Mouse (Mus musculus) MEL (cell line): ENCODE results near the gene Zfp637. TPM values are rescaled to one million over a fixed set of nuclear protein-coding genes. Genes with fewer than 3 reads are reported as not detected.
A peak's percentile ranks its signal among the peaks of the same experiment; 100 is the strongest.

Experiments used
- DNase-seq: peaks from one replicate; pipeline ENCODE4 v3.0.0; 2011; ENCODE audit warnings: low read depth, low spot score
- H3K27ac ChIP-seq: 2 replicates; pipeline ENCODE4 v1.5.1; 2012; ENCODE audit warnings: low read depth, mild to moderate bottlenecking, control low read depth, low read length, moderate library complexity; ENCODE audit not compliant: control insufficient read depth
- H3K27me3 ChIP-seq, 2 experiments: fragments of 150-350 bp in 1 of 2; sonication (generic) in 1 of 2; 2 replicates each; pipeline ENCODE4 v1.6.1; 2012; ENCODE audit warnings: low read length in 2 of 2, mild to moderate bottlenecking in 2 of 2, improper control_type of control experiment in 1 of 2, moderate library complexity in 1 of 2; ENCODE audit not compliant: insufficient read depth in 2 of 2, control insufficient read depth in 1 of 2
- H3K36me3 ChIP-seq, 2 experiments: 2 replicates each; pipeline ENCODE4 v1.6.1; 2012 to 2014; ENCODE audit warnings: low read length in 2 of 2, improper control_type of control experiment in 1 of 2, inconsistent platforms in 1 of 2, mild to moderate bottlenecking in 1 of 2; ENCODE audit not compliant: insufficient read depth in 2 of 2, control insufficient read depth in 1 of 2
- H3K4me1 ChIP-seq, 2 experiments: fragments of 150-350 bp in 1 of 2; sonication (generic) in 1 of 2; 2 replicates each; pipeline ENCODE4 v1.6.1; 2012; ENCODE audit warnings: low read length in 2 of 2, improper control_type of control experiment in 1 of 2, mild to moderate bottlenecking in 1 of 2; ENCODE audit not compliant: insufficient read depth in 2 of 2, control insufficient read depth in 1 of 2
- H3K4me3 ChIP-seq, 2 experiments: fragments of 150-350 bp in 1 of 2; sonication (generic) in 1 of 2; 2 replicates each; pipeline ENCODE4 v1.5.1; 2012; ENCODE audit warnings: low read depth in 2 of 2, low read length in 2 of 2, mild to moderate bottlenecking in 2 of 2, moderate library complexity in 2 of 2, control low read depth in 1 of 2, improper control_type of control experiment in 1 of 2; ENCODE audit not compliant: control insufficient read depth in 1 of 2, insufficient read depth in 1 of 2
- H3K79me2 ChIP-seq: 2 replicates; pipeline ENCODE4 v1.6.1; 2012; ENCODE audit warnings: mild to moderate bottlenecking, low read length, moderate library complexity; ENCODE audit not compliant: control insufficient read depth, poor library complexity, insufficient read depth
- H3K9ac ChIP-seq: 2 replicates; pipeline ENCODE4 v1.6.1; 2012; ENCODE audit warnings: low read depth, mild to moderate bottlenecking, control low read depth, low read length, moderate library complexity; ENCODE audit not compliant: control insufficient read depth, poor library complexity, severe bottlenecking
- H3K9me3 ChIP-seq: fragments of 150-350 bp; sonication (generic); replicated peaks from 2 replicates; pipeline ENCODE4 v1.6.1; 2012; ENCODE audit warnings: mild to moderate bottlenecking, low read length, improper control_type of control experiment, moderate library complexity; ENCODE audit not compliant: insufficient read depth
- BHLHE40 ChIP-seq: IDR thresholded peaks from 2 replicates; pipeline ENCODE4 v1.6.1; 2012; ENCODE audit warnings: low read depth, mild to moderate bottlenecking, inconsistent platforms, low read length, improper control_type of control experiment, borderline replicate concordance
- CHD1 ChIP-seq: IDR thresholded peaks from 2 replicates; pipeline ENCODE4 v1.6.1; 2012; ENCODE audit warnings: low read depth, mild to moderate bottlenecking, inconsistent platforms, low read length, improper control_type of control experiment
- CHD2 ChIP-seq: IDR thresholded peaks from 2 replicates; pipeline ENCODE4 v1.6.1; 2011; ENCODE audit warnings: low read length, improper control_type of control experiment
- ELF1 ChIP-seq: IDR thresholded peaks from 2 replicates; pipeline ENCODE4 v1.6.1; 2014; ENCODE audit warnings: low read depth, mild to moderate bottlenecking, inconsistent platforms, low read length, improper control_type of control experiment, moderate library complexity
- EP300 ChIP-seq, 2 experiments: IDR thresholded peaks; 2 replicates each; pipeline ENCODE4 v1.6.1; 2011; ENCODE audit warnings: improper control_type of control experiment in 2 of 2, low read length in 2 of 2, low read depth in 1 of 2, mild to moderate bottlenecking in 1 of 2
- ETS1 ChIP-seq: IDR thresholded peaks from 2 replicates; pipeline ENCODE4 v1.6.1; 2012; ENCODE audit warnings: low read depth, mild to moderate bottlenecking, inconsistent platforms, low read length, improper control_type of control experiment, moderate library complexity
- JUND ChIP-seq: IDR thresholded peaks from 2 replicates; pipeline ENCODE4 v1.6.1; 2011; ENCODE audit warnings: low read depth, mild to moderate bottlenecking, improper control_type of control experiment, low read length
- SIN3A ChIP-seq: IDR thresholded peaks from 2 replicates; pipeline ENCODE4 v1.6.1; 2012; ENCODE audit warnings: low read length, improper control_type of control experiment, inconsistent platforms
- TAL1 ChIP-seq: IDR thresholded peaks from 2 replicates; pipeline ENCODE4 v1.6.1; 2012; ENCODE audit warnings: mild to moderate bottlenecking, inconsistent platforms, low read length, moderate library complexity, mixed read lengths
- ZKSCAN1 ChIP-seq: IDR thresholded peaks from 2 replicates; pipeline ENCODE4 v1.6.1; 2012; ENCODE audit warnings: low read depth, mild to moderate bottlenecking, inconsistent platforms, low read length, improper control_type of control experiment, moderate library complexity
- ZMIZ1 ChIP-seq: IDR thresholded peaks from 2 replicates; pipeline ENCODE4 v1.6.1; 2012; ENCODE audit warnings: low read depth, mild to moderate bottlenecking, inconsistent platforms, low read length, improper control_type of control experiment, moderate library complexity
- ZNF384 ChIP-seq: IDR thresholded peaks from 2 replicates; pipeline ENCODE4 v1.6.1; 2012; ENCODE audit warnings: low read depth, mild to moderate bottlenecking, inconsistent platforms, low read length, improper control_type of control experiment
- polyA plus RNA-seq, 2 experiments: library from polyadenylated mRNA; stranded (reverse) in 1 of 2; unstranded in 1 of 2; fragments of >175 nt in 1 of 2; fragments of >200 nt in 1 of 2; gene quantifications; 2 replicates each; pipeline versions ENCODE4 v1.2.1 to v1.2.4; 2012; ENCODE audit warnings: low replicate concordance in 2 of 2, low read depth in 1 of 2; ENCODE audit not compliant: insufficient read length in 2 of 2, insufficient read depth in 1 of 2, missing spikeins in 1 of 2
- total RNA-seq: library from RNA; depleted of rRNA; stranded (reverse); fragments of 300-350 nt; gene quantifications from 2 replicates; pipeline ENCODE4 v1.2.3, GENCODE M21; 2012

Gene Zfp637
- total and polyA plus RNA-seq, 3 experiments = 52.4 to 53.8 TPM; not detected in 1

DNA sequence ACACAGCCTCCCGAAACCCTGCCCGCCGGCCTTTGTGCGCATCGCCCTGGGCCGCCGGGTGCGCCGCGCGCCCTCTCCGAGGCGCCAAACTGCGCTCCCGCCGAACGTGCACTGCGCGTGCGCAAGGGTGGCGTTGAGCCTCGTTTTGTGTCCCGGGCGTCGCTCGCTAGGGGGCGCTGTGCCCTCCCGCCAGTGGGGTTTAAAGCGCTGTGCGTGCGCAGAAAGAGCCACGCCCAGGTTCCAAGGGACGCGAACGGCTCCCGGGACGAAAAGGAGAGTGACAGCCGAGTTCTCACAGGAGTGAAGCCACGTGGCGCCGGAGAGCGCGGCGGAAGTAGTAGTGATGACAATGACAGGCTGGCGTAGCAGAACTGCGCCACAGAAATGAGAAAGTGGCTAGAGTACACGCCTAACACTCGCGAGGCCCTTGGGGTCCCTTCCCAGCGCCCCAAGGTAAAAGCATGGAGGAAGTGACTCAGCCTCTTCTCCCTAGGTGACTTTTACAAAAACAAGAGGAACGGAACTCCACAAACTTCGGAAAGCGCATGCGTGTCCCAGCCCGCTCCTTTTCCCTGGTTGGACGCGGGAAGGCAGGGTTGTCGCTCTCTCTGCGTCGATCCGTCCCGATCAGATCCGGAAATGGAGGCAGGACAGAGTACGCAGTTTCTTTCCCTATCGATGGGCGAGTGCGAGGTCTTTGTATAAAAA, 38.6 kb downstream of the Zfp637 start (continued):
- TF ChIP-seq ZNF384 = no peak

- peaks cover 11% of the 10 kb centered on the region for H3K79me2 ChIP-seq
- TF ChIP-seq ZKSCAN1 (no peak), ETS1 (peak; percentile 13; the same call in 1 of the 2 replicates), CHD2 (no peak), BHLHE40 (no peak; the same call in 1 of the 2 replicates), CHD1 (peak; percentile 90; the same call in 1 of the 2 replicates), ELF1 (no peak)
- H3K9ac ChIP-seq = peak overlapping the region; percentile 96
- H3K27ac ChIP-seq = peak overlapping the region; percentile 99
- no peaks in the 10 kb centered on the region for H3K27me3 ChIP-seq
- DNase-seq = peak; percentile 61
- no peaks in the 10 kb centered on the region for H3K9me3 ChIP-seq
- peaks cover 10 to 19% of the 10 kb centered on the region in 2 experiments for H3K4me1 ChIP-seq
- peak overlapping the region; percentile 47 to 56 for H3K4me3 ChIP-seq
- H3K36me3 ChIP-seq = peaks cover 0 to 22% of the 10 kb centered on the region in 2 experiments; a peak in 2 of 4 replicates
Measured at GRCm38 (mm10) chr6:117880394-117880838, 39.4 kb downstream of the Zfp637 start.

DNA sequence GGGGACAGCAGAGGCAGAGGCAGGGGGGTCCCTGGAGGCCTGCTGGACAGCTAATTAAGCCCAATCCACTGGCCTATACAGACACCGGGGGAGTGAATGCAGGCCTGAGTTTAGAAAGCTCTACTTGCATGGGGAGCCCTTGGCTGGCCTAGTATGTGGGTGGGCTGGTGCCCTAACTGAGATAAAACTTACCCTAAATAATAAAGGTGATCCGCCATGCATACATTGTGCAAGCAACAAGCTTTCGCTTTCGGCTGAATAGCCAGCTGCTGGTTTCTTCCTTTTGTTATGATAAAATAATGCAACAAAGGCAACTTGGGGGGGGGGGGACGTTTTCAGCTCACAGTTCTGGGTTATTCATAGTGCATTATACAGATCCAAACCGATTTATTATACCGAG, 40.2 kb downstream of the Zfp637 start:
- Histone ChIP-seq H3K4me3 (peak overlapping the region; percentile 47 to 56; a peak in 3 of 4 replicates), H3K36me3 (peaks cover 0 to 24% of the 10 kb centered on the region in 2 experiments; a peak in 2 of 4 replicates), H3K79me2 (peaks cover 11% of the 10 kb centered on the region), H3K4me1 (peaks cover 10 to 19% of the 10 kb centered on the region in 2 experiments), H3K27me3 (no peaks in the 10 kb centered on the region), H3K9me3 (no peaks in the 10 kb centered on the region), H3K27ac (peak overlapping the region; percentile 99), H3K9ac (peak overlapping the region; percentile 96)
- peak; percentile 39 for DNase-seq
- TF ChIP-seq JUND = no peak
- TF ChIP-seq CHD2 = no peak
- TF ChIP-seq ZMIZ1 = peak; percentile 13; the same call in 1 of the 2 replicates
- no peak for TF ChIP-seq TAL1
- TF ChIP-seq SIN3A = no peak
- no peak for TF ChIP-seq EP300 (IDR thresholded peaks at IDR 0.05; ENCODE audit: low read depth in 1 of 2, low read length in 2 of 2)
